Mouse (Mus musculus) E14TG2a.4 (cell line): ENCODE results near the gene Esyt1.

Experiments
- CTCF ChIP-seq: conservative IDR thresholded peaks from 2 replicates; pipeline ENCODE4 v1.5.1; 2014; ENCODE audit warnings: low read length
- NANOG ChIP-seq: IDR thresholded peaks from 2 replicates; pipeline ENCODE4 v1.6.1; 2014; ENCODE audit warnings: borderline replicate concordance, low read length, mixed read lengths
- POU5F1 ChIP-seq: IDR thresholded peaks from 2 replicates; pipeline ENCODE4 v1.6.1; 2014; ENCODE audit warnings: low read length, borderline replicate concordance

DNA sequence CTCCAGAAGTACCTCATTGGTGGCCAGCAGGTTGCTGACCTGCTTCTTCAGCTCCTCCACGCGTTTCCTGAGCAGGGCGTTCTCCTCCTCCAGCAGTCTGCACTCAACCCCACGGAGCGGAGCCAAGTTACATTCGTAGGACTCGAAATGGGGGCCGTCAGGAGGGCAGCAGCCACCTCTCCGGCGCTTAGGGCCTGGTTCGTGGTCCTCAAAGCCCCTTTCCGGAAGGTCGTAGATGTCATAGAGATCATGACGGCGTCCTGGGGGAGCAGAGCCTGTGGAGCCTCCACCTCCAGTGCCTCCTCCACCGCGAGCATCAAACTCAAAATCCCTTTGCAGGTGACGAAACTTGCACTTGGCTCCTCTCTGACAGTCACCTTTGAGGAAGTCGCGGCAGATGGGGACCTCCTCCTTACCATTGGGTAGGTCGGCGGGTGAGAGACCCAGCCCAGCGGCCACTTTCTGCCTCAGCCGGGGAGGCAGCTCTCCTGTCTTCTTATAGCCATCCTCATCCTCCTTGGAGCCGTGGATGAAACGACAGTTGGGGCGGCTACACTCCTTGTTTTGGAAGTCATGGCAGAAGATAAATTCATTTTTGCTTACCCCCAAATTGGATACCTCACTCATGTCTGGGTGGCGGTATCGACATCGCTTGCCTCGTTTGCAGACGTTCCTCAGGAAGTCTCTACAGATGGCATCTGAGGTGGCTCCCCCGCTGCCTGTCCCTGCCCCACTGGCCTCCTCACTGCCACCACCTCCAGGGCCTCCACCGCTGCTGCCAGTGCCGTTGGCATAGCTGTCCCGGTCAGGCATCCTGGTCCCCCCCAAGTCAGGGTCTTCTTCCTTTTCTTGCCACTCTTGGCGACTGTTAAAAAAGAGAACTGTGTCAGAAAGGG, 19.3 kb upstream of the Esyt1 start:
- no peak for TF ChIP-seq CTCF
- TF ChIP-seq POU5F1 = no peak
- no peak for TF ChIP-seq NANOG
